Mouse (Mus musculus): ENCODE data around the gene Hoxb4.

- no peak; the same call in 1 of the 2 replicates for TF ChIP-seq CTCF (IDR thresholded peaks at IDR 0.05; ENCODE audit: insufficient read depth, low read depth, low read length)
- TF ChIP-seq POLR2A (IDR thresholded peaks at IDR 0.05; ENCODE audit: insufficient read depth, low read depth, low read length): no peak
These were observed 23.6 kb upstream of the Hoxb4 start for GRCm38 (mm10) chr11:96294245-96295091.

Measured in olfactory bulb, adult 2 months (tissue).